Mouse (Mus musculus): ENCODE results near the gene Fxyd2. TPM values are rescaled to one million over a fixed set of nuclear protein-coding genes. Genes with fewer than 3 reads are reported as not detected.
A peak's percentile ranks its signal among the peaks of the same experiment; 100 is the strongest.

Fxyd2 gene
- polyA plus RNA-seq, 1 experiment from 2014 or later: 2.9 TPM

DNA sequence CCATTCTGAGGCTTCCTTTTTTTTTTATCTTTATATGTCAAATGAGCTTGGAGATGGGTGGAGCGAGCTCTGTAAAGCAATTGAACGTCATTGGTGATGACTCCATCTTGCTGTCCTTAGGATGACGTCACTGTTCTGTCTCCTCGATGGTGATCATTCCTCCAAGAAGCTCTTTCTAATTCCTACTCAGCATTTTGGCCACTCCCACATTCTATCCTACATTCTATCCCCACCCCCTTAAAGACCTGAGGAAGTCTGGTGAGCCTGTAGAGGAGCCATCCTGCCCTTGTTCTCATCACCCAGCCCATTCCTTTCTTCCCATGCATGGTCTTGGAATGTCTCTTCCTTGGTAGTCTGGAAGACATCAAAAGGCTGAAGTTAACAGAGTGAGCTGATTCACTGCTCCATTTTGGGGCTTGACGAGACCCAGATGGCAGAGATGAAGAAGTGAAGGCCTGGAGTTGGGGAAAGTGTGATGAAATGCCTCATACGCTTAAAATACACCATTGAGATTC lies 24.4 kb upstream of the Fxyd2 start:
- no peaks in the 10 kb centered on the region for H3K27me3 ChIP-seq
- H3K4me2 ChIP-seq (replicated peaks): no peak overlapping the region
- no peak overlapping the region for H3K4me3 ChIP-seq
- H3K27ac ChIP-seq: no peak overlapping the region
- no peak for ATAC-seq (ENCODE audit: insufficient number of reproducible peaks, insufficient read depth, low FRiP score, low TSS enrichment)
- peaks cover 4% of the 10 kb centered on the region; the same call in 1 of the 2 replicates for H3K36me3 ChIP-seq
- peaks cover 14% of the 10 kb centered on the region for H3K4me1 ChIP-seq
- H3K9me3 ChIP-seq: no peaks in the 10 kb centered on the region
- no peak overlapping the region for H3K9ac ChIP-seq
- WGBS: 82% methylated on average over 6 of the region's 6 CpGs

DNA sequence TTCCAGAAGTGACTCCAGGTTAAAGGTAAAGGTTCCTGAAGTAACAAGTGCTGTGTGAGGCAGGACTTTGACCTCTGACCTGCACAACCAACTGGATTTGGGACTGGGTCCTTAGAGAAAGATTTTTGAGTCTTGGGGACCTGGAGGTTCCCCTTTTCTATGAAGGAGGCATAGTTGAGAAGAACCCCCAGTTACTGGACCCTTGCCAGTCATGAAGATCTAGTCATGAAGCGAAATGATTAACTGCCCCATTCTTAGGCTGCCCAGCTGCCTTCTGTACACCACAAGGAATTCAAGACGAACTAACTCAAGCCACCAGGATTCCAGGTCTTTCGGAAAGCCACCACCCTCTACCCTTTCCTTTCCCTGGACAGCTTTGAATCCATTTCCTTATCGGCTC lies 23.0 kb upstream of the Fxyd2 start:
- ATAC-seq (ENCODE audit: insufficient number of reproducible peaks, insufficient read depth, low FRiP score, low TSS enrichment): no peak
- H3K4me2 ChIP-seq (replicated peaks): no peak overlapping the region
- WGBS: 82% methylated on average over 4 of the region's 4 CpGs
- no peak overlapping the region for H3K27ac ChIP-seq
- H3K4me1 ChIP-seq: peaks cover 16% of the 10 kb centered on the region
- H3K36me3 ChIP-seq: peaks cover 6% of the 10 kb centered on the region; the same call in 1 of the 2 replicates
- no peaks in the 10 kb centered on the region for H3K27me3 ChIP-seq
- no peak overlapping the region for H3K9ac ChIP-seq
- H3K4me3 ChIP-seq: no peak overlapping the region
- no peaks in the 10 kb centered on the region for H3K9me3 ChIP-seq

DNA sequence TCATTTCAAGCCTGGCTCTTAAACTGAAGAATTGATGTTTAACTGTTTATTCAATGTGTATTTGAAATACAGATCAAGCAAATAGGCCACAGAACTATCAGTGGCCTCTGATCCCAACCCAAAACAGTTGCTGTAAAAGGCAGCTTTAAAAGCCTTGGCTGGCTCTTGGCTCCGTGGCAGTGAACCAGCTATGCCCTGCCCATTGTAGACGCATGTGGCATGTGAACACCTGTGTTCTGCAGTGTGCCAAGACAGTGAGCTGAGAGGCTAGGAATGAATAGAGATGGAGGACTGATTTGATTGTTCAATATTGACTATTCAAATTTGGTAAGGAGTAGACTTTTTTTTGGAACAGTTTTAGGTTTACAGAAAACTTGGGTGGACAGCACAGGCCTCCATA lies 22.6 kb upstream of the Fxyd2 start:
- Histone ChIP-seq H3K27me3 (no peaks in the 10 kb centered on the region), H3K4me2 (replicated peaks) (no peak overlapping the region), H3K36me3 (peaks cover 6% of the 10 kb centered on the region; the same call in 1 of the 2 replicates), H3K4me3 (no peak overlapping the region), H3K4me1 (peaks cover 14% of the 10 kb centered on the region), H3K27ac (no peak overlapping the region), H3K9ac (no peak overlapping the region), H3K9me3 (no peaks in the 10 kb centered on the region)
- 92% methylated on average over 2 of the region's 2 CpGs for WGBS
- no peak for ATAC-seq (ENCODE audit: insufficient number of reproducible peaks, insufficient read depth, low FRiP score, low TSS enrichment)

DNA sequence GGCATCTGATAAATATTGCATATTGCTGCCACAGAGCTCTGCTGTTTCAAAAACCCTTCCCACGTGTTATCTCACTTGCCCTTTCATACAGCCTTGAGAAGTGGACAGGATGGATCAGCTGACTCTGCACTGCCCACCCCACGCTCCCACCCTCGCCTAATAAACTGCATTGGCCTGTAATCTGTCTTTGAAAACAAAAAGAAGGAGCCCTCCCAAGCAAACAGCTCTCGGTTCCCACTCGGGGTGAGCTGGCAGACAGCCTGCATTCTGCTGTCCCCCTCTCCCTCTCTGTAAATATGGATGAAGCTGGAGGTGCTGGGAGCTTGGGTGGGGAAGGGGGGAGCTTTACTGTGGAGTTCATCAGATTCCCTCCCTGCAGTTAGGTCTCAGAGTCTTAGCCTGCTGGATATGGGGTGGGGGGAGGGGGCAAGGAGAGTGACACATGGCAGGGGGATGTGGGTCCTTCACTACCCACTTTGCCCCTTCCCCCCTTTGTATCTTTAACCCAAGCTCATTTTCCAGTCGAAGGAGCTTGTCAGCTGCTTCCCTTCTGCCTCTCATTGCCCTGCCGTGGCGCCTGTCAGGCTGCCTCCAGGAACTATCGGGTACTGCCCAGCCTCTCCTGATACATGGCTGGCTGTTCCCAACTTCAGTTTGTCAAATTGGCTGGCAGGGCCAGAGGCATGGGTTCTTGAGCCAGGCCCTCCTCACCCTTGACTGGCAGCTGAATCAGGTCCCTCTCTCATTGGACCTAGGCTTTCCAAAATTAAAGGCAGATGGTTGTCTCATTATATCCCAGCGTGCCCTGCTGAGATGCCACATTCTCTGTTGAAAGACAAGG lies 18.8 kb upstream of the Fxyd2 start:
- Histone ChIP-seq H3K9ac (no peak overlapping the region), H3K4me1 (peaks cover 10% of the 10 kb centered on the region; the same call in 1 of the 2 replicates), H3K9me3 (no peaks in the 10 kb centered on the region), H3K4me2 (replicated peaks) (no peak overlapping the region), H3K27ac (no peak overlapping the region), H3K27me3 (no peaks in the 10 kb centered on the region), H3K4me3 (no peak overlapping the region), H3K36me3 (peaks cover 6% of the 10 kb centered on the region; the same call in 1 of the 2 replicates)
- 59% methylated on average over 10 of the region's 10 CpGs for WGBS
- no peak for ATAC-seq (ENCODE audit: insufficient number of reproducible peaks, insufficient read depth, low FRiP score, low TSS enrichment)

DNA sequence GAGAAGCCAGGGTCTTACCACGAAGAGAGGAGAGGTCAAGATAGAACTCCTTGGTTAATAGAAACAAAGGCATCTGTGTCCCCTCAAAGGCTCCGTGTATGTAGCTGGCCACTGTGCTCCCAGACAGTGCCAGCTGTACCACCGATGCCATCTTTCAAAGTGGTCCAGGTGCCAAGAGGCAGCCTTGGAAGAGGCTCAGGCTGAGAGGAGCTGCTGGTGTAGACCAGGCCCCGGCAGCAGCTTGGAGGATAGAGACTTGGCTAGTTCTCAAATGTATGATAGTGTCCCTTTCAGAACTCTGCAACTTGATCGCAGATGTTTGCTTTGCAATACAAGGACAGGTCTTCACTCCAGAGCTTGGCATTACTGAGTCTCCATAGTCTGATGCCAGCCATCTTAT lies 17.1 kb upstream of the Fxyd2 start:
- peaks cover 2% of the 10 kb centered on the region; the same call in 1 of the 2 replicates for H3K36me3 ChIP-seq
- no peak for ATAC-seq (ENCODE audit: insufficient number of reproducible peaks, insufficient read depth, low FRiP score, low TSS enrichment)
- 82% methylated on average over 5 of the region's 5 CpGs for WGBS
- no peaks in the 10 kb centered on the region for H3K9me3 ChIP-seq
- no peak overlapping the region for H3K9ac ChIP-seq
- H3K4me2 ChIP-seq (replicated peaks): no peak overlapping the region
- H3K27ac ChIP-seq: no peak overlapping the region
- H3K4me1 ChIP-seq: peaks cover 10% of the 10 kb centered on the region; the same call in 1 of the 2 replicates
- H3K27me3 ChIP-seq: no peaks in the 10 kb centered on the region
- no peak overlapping the region for H3K4me3 ChIP-seq

DNA sequence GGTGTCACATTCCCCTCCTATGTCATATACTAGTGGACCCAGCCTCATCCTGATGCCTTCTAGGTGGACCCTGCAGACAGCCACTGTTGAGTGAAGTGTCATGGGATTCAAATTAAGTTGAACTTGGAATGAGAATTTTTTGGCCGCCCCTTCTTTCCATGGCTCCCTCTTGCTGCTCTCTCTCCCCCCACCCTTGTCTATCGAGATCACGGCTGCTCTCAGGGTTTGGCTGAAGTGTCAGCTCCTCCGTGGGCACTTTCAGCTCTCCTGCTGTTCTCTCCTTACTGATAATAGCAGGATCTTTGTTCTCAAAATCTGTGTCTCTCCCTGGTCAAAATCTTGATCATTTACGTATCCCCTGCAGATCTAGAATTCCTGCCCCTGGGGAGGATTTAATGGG lies 16.6 kb upstream of the Fxyd2 start:
- H3K4me3 ChIP-seq: no peak overlapping the region
- no peak overlapping the region for H3K27ac ChIP-seq
- ATAC-seq (ENCODE audit: insufficient number of reproducible peaks, insufficient read depth, low FRiP score, low TSS enrichment): no peak
- peaks cover 2% of the 10 kb centered on the region; the same call in 1 of the 2 replicates for H3K36me3 ChIP-seq
- no peaks in the 10 kb centered on the region for H3K27me3 ChIP-seq
- no peak overlapping the region for H3K4me2 ChIP-seq (replicated peaks)
- no peak overlapping the region for H3K9ac ChIP-seq
- H3K9me3 ChIP-seq: no peaks in the 10 kb centered on the region
- peaks cover 10% of the 10 kb centered on the region; the same call in 1 of the 2 replicates for H3K4me1 ChIP-seq
- WGBS: 69% methylated on average over 5 of the region's 5 CpGs

DNA sequence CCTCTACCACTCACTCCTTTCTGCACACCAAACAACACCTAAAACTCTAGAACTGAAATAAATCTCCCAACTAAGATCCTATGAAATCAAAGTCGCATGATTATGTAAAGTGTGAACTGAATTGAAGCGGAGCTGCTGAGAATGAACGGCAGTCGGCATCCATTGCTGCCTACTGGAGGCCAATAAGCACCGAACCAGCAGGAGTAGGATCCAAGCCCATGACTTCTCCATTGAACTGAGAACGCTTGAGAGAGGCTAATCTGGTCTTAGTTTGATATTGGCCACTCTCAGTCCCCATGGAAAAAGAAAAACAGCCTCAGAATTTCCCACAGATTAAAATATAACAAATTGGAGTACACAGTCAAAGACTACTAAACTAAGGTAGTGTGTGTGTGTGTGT lies 15.6 kb upstream of the Fxyd2 start:
- ATAC-seq (ENCODE audit: insufficient number of reproducible peaks, insufficient read depth, low FRiP score, low TSS enrichment): no peak
- Histone ChIP-seq H3K9ac (no peak overlapping the region), H3K4me2 (replicated peaks) (no peak overlapping the region)

DNA sequence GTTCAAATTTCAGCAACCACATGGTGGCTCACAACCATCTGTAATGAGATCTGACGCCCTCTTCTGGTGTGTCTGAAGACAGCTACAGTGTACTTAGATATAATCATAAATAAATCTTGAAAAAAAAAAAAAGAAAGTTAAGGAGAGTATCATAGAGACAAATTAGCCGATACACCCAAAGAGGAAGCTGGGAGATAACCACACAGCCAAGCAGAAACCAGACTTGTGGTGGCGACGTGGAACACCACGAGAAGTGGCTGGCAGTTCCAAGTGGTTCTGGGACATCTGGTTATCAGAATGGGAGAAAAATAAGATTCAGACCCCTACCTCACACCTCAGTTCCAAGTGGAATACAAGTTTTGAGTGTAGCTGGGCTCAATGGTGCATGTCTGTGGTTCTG lies 12.8 kb upstream of the Fxyd2 start:
- Histone ChIP-seq H3K4me3 (no peak overlapping the region), H3K36me3 (no peaks in the 10 kb centered on the region), H3K27me3 (no peaks in the 10 kb centered on the region), H3K4me2 (replicated peaks) (no peak overlapping the region), H3K27ac (no peak overlapping the region), H3K4me1 (no peaks in the 10 kb centered on the region), H3K9ac (no peak overlapping the region), H3K9me3 (no peaks in the 10 kb centered on the region)
- ATAC-seq (ENCODE audit: insufficient number of reproducible peaks, insufficient read depth, low FRiP score, low TSS enrichment): no peak
- 81% methylated on average over 5 of the region's 5 CpGs for WGBS

More for the DNA sequence above, 15.6 kb upstream of the Fxyd2 start:
- no peak overlapping the region for H3K4me3 ChIP-seq
- WGBS: 92% methylated on average over 6 of the region's 6 CpGs
- H3K9me3 ChIP-seq: no peaks in the 10 kb centered on the region
- H3K36me3 ChIP-seq: peaks cover 2% of the 10 kb centered on the region; the same call in 1 of the 2 replicates
- H3K27me3 ChIP-seq: no peaks in the 10 kb centered on the region
- no peak overlapping the region for H3K27ac ChIP-seq
- H3K4me1 ChIP-seq: peaks cover 10% of the 10 kb centered on the region; the same call in 1 of the 2 replicates

DNA sequence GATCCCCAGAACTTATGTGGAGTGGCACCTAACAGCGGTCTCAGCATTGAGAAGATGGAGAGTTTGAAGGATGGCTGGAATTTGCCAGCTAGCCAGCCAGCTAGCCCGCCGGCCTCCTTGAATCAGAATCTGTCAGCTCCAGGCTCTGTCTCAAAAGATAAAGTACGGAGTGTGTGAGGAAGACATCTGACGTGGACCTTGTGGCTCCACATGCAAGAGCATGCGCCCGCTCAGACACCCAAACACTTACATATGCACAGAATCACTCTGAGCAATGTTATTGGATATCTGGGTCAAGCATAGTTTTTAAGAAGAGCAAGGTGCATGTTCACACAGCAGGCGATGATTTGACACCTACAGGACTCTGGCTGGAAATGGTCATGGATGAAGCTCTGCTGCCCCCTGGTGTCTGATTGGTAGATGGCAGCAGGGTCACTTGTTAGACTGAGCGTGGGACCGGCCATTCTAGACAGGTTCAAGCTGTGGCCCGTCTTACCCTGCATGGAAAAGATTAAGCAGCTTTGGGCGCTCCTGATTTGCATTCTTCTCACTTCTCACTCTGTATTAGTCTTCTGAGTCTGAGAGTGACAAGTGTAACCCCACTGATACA lies 11.0 kb upstream of the Fxyd2 start:
- Histone ChIP-seq H3K4me3 (no peak overlapping the region), H3K4me1 (no peaks in the 10 kb centered on the region), H3K27ac (no peak overlapping the region), H3K9me3 (no peaks in the 10 kb centered on the region), H3K27me3 (no peaks in the 10 kb centered on the region), H3K4me2 (replicated peaks) (no peak overlapping the region), H3K9ac (no peak overlapping the region), H3K36me3 (peaks cover 11% of the 10 kb centered on the region)
- 44% methylated on average over 12 of the region's 12 CpGs for WGBS
- ATAC-seq (ENCODE audit: insufficient number of reproducible peaks, insufficient read depth, low FRiP score, low TSS enrichment): 0 out of 2 replicates have a peak, but pooled peaks have one; percentile 39

DNA sequence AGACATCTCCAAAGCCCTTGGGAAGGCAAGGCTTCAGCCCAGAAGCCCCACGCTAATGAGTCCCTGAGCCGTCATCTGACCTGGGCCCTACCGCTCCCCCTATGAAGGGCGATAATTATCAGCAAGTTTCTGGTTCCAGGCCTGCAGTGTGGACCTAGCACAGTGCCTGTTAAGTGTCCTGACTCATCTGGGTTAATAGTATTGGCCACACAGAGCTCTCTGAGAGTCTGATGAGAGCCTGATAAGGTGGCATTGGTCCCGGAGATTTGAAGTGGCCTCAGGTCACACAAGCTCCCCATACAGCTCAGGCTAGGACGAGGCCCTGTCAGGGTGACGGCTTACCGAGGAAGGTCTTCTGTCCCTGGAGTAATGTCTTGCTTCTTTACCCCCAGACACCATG lies 9.9 kb upstream of the Fxyd2 start:
- peaks cover 16% of the 10 kb centered on the region for H3K36me3 ChIP-seq
- WGBS: 80% methylated on average over 8 of the region's 8 CpGs

DNA sequence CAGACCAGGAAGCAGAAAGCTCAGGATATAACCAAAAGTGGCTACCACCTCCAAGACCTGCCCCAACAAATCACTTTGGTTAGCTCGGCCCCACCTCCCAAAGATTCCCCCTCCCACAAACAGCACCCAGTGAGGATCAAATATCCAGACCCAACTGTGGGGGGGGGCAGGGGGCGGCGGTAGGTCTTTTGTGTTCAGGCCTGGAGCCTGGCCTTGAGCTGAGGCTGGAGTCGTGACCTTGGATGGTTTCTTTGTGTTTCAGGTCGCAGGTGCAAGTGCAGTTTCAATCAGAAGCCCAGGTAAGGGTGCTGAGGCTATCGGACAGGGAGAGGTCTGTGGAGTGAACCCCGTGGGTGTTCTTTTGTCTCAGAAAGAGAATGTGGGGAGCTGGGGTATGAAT lies 8.2 kb upstream of the Fxyd2 start:
- Histone ChIP-seq H3K9me3 (no peaks in the 10 kb centered on the region), H3K9ac (no peak overlapping the region), H3K4me1 (no peaks in the 10 kb centered on the region), H3K36me3 (peaks cover 27% of the 10 kb centered on the region), H3K27me3 (no peaks in the 10 kb centered on the region), H3K4me3 (no peak overlapping the region), H3K4me2 (replicated peaks) (no peak overlapping the region), H3K27ac (no peak overlapping the region)
- 70% methylated on average over 7 of the region's 7 CpGs for WGBS
- ATAC-seq (ENCODE audit: insufficient number of reproducible peaks, insufficient read depth, low FRiP score, low TSS enrichment): no peak

More for the DNA sequence above, 9.9 kb upstream of the Fxyd2 start:
- H3K4me2 ChIP-seq (replicated peaks): no peak overlapping the region
- H3K27me3 ChIP-seq: no peaks in the 10 kb centered on the region
- no peak for ATAC-seq (ENCODE audit: insufficient number of reproducible peaks, insufficient read depth, low FRiP score, low TSS enrichment)
- no peaks in the 10 kb centered on the region for H3K4me1 ChIP-seq
- no peaks in the 10 kb centered on the region for H3K9me3 ChIP-seq
- H3K4me3 ChIP-seq: no peak overlapping the region
- no peak overlapping the region for H3K27ac ChIP-seq
- H3K9ac ChIP-seq: no peak overlapping the region

DNA sequence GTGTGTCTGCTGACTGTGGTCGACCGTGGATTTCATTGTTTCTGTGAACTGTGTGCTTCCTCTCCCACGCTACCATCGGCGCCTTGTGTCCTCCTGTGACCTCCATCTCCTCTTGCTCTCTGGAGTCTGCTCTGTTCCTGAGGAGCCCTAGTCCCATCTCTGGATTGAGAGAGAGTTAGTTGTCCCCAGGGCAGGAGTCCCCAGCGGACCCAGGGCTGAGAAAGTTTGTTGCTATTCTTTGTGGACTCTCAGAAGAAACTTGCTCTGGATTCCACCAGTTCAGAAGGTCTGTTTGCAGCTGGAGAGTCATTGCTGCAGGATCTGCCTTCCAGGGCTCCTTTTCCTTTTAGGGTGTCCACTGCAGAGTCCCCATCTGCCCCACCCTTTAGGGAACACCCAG lies 4.3 kb upstream of the Fxyd2 start:
- no peak for ATAC-seq (ENCODE audit: insufficient number of reproducible peaks, insufficient read depth, low FRiP score, low TSS enrichment)

More for the DNA sequence above, 4.3 kb upstream of the Fxyd2 start:
- Histone ChIP-seq H3K9ac (no peak overlapping the region), H3K4me3 (no peak overlapping the region), H3K4me1 (no peaks in the 10 kb centered on the region), H3K36me3 (peaks cover 27% of the 10 kb centered on the region), H3K27ac (no peak overlapping the region), H3K4me2 (replicated peaks) (no peak overlapping the region), H3K9me3 (no peaks in the 10 kb centered on the region), H3K27me3 (no peaks in the 10 kb centered on the region)
- WGBS: 83% methylated on average over 6 of the region's 6 CpGs

Measured in embryonic facial prominence, embryonic 12.5 days (tissue).